Mouse (Mus musculus): ENCODE results near the gene Aldh18a1.
"Not testable (repeated sequence)": the region's sequence is repeated elsewhere in the genome, so short reads cannot be mapped to it uniquely, and the experiment has no call there.

Gene Aldh18a1

DNA sequence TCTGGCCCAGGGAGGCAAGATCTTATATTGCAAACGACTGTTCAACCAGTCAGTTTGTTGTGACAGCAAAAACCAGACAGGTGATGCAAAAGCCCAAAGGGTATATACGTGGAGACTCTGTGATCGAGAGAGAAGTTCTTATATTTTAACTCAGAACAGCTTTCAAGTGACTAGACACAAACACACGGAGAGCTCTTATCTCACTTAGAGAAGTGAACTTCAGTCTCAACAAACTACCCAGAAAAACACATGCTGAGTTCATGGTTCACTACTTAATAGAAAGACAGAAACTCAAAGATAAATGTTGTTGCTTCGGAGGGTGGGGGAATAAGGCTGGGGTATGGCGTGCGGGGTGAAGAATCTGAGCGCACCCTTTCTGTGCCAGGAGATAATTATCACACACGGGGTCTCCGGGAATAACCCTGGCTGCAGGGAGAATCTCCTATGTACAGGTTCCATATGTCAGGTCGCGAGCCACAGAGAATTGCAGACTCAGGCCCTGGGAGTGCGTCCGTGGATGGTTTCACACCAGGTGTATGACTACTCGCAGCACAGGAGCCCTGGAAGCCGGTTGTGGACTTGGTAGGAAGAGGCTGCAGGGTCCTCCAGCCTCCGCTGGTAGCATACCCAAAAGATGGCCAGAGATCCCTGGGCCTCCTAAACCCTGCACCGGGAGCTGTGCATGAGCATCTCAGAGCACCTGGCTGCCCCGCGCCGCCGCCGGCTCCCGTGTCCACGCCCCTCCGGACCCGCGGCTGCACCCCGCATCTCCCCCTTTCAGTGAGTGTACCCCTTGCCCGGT is 571 bp downstream of the Aldh18a1 start:
- no peak for DNase-seq (ENCODE audit: low spot score in 2 of 2)

DNA sequence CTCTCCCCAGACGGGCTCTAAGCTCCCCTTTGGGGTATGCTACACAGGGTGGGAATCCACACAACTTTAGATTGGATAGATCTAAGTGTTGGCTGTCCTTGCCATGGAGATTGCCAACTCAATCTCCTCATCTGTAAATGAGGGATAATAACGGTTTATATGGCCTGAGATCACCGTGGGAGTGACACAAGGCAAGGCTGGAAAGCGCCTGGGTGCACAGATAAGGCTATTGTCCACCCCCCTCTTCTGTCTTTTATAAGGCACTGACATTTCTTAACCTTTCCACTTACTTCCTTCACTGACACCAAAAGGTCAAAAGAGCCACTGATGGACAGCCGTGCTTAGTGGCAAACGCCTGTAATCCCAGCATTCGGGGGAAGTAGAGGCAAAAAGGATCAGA is 1.4 kb downstream of the Aldh18a1 start:
- DNase-seq (ENCODE audit: low spot score in 2 of 2): no peak

DNA sequence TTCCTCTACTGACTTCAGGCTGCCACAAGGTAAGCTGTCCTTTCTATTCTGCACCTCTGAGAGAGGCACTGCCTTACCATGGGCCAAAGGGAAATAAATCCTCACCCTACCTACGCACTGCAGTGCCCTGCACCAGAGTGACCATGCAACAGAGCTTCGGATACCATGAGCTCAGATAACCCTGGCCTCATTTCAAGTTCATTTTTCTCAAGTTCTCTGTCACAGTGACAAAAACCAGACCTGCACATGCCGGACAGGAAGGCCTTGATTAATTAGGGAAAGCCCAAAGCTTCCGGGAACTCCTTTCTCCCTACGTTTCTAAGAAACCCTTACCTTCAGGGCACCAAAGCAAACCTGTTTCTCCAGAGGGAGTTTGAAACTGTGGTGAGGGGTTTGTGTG is 6.6 kb downstream of the Aldh18a1 start:
- DNase-seq (ENCODE audit: low spot score in 2 of 2): no peak

GRCm38 (mm10) chr19:40580902-40581301 is 7.4 kb downstream of the Aldh18a1 start:
- DNase-seq (ENCODE audit: low spot score in 2 of 2): no peak

- DNase-seq (ENCODE audit: low spot score in 2 of 2): no peak
Observed at GRCm38 (mm10) chr19:40575438-40575837, 12.8 kb downstream of the Aldh18a1 start.

GRCm38 (mm10) chr19:40570726-40571125 is 17.5 kb downstream of the Aldh18a1 start:
- no peak for DNase-seq (ENCODE audit: low spot score in 2 of 2)

DNA sequence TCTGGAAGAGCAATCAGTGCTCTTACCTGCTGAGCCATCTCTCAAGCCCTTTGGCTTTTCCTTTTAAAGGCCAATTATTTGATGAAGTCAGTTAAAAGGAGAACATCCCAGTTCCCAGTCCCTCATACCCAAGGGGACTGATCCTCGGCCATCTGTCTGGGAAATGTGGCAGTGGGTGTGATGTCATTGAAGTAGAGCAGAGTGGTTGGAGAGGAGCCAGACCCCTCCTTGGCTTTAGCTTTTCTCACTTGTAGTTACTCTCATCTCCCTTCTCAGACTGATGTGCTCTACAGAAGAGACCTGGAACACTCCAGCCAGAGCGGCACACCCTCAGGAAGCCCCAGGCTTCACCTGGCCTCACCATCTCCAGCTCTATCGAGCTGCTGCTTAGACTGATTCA is 20.6 kb downstream of the Aldh18a1 start:
- no peak for DNase-seq (ENCODE audit: low spot score in 2 of 2)

DNA sequence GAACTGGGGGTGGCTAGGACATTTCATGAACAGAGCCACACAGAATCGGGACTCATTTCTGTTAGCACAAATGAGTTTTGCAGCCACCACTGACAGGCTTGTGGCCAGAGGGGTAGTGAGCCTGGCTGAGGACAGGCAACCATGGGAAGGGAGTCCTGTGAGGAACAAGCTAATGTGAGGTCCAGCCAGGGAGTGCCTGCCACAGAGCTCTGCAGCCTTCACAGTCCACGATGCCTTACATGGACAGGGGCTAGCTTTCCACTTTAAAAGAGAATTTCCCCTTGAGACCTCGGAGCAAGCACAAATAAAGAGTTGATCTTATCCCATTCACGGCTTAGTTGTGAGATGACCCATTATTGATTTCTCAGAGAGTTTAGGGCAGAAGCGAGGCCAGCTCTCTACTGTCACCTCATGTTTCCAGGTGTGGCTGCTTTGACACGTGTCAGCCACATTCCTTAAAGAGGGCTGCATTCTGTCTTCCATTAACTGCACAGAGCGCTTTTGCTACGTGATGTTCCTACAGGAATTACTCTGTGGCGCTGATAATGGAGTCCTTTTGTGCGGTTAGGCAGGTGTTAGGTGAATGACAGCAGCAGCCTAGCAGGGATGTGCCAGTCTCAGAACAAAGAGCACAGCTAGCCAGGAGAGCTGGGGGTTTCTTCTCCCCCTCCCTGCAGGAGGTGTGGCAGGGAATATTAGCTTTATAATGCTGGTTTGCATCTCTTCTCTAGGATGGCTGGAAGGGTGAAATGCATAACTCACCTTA is 24.2 kb downstream of the Aldh18a1 start:
- no peak for DNase-seq (ENCODE audit: low spot score in 2 of 2)

GRCm38 (mm10) chr19:40561521-40561920 is 26.7 kb downstream of the Aldh18a1 start:
- DNase-seq (ENCODE audit: low spot score in 2 of 2): not testable (repeated sequence)

GRCm38 (mm10) chr19:40556029-40556428 is 32.2 kb downstream of the Aldh18a1 start:
- DNase-seq (ENCODE audit: low spot score in 2 of 2): no peak

DNA sequence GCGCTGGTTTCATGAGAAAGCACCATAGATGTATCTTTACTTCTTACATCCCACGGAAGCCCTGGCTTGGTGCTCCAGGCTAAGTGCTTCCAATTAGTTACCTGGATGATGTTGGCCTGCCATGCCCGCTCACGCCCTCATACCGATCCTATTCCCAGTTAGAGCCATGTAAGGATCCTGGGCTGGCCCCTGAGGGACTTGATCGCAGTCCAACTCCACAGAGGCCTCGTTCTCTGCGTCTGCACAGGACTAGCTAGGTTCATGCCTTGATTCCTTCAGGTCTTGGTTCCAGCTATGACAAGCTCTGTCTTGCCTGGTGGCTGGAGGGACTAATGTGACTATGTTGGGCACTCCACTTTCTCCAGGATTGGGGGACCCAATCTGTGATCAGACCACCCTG is 33.1 kb downstream of the Aldh18a1 start:
- DNase-seq (ENCODE audit: low spot score in 2 of 2): no peak

- DNase-seq (ENCODE audit: low spot score in 2 of 2): no peak
Observed at GRCm38 (mm10) chr19:40554343-40554742, 33.9 kb downstream of the Aldh18a1 start.

- DNase-seq (ENCODE audit: low spot score in 2 of 2): no peak
Observed at GRCm38 (mm10) chr19:40553849-40554248, 34.4 kb downstream of the Aldh18a1 start.

- peak; percentile 67 to 73 for DNase-seq (ENCODE audit: low spot score in 2 of 2)
Observed at GRCm38 (mm10) chr19:40553014-40553789, 35.1 kb downstream of the Aldh18a1 start.

- DNase-seq (ENCODE audit: low spot score in 2 of 2): no peak
Observed at GRCm38 (mm10) chr19:40549516-40550135, 38.6 kb downstream of the Aldh18a1 start.

GRCm38 (mm10) chr19:40548796-40549515 is 39.3 kb downstream of the Aldh18a1 start:
- DNase-seq (ENCODE audit: low spot score in 2 of 2): no peak

GRCm38 (mm10) chr19:40548386-40548785 is 39.9 kb downstream of the Aldh18a1 start:
- DNase-seq (ENCODE audit: low spot score in 2 of 2): no peak

- peak; percentile 33 to 66 for DNase-seq (ENCODE audit: low spot score in 2 of 2)
Observed at GRCm38 (mm10) chr19:40544856-40545255, 43.4 kb downstream of the Aldh18a1 start.

DNA sequence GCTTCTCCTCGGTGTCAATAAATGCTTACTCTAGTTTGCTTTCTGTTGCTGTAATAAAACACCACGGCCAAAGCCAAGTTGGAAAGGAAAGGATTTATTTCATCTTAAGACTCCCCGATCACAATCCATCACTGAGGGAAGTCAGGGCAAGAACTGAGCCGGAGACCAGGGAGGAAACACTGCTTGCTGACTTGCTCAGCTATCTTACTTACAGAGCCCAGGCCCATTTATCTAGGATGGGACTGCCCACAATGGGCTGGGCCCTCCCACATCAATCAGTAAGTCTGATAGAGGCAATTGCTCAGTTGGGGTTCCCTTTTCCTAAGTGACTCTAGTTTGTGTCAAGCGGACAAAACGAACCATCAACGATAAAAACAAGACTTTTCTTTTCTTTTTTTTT is 45.5 kb downstream of the Aldh18a1 start:
- DNase-seq (ENCODE audit: low spot score in 2 of 2): no peak

DNA sequence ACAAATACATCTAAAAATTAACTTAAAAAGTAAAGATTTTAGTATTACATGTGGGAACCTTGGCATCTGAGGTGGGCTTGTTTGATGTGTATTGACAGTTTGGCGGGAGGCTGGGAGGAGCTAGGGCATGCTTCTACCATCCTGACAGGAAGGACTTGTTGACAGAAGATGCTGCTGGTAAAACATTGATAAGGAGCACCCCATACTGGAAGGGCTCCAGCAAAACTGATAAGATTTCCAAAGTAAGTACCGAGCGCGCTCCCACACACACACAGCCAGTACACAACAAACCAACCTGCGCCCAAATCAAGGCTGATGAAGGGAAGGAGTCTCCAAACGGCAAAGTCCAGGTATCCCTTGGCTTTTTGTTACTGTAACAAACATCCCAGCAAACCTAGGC is 51.7 kb downstream of the Aldh18a1 start:
- no peak for DNase-seq (ENCODE audit: low spot score in 2 of 2)

DNA sequence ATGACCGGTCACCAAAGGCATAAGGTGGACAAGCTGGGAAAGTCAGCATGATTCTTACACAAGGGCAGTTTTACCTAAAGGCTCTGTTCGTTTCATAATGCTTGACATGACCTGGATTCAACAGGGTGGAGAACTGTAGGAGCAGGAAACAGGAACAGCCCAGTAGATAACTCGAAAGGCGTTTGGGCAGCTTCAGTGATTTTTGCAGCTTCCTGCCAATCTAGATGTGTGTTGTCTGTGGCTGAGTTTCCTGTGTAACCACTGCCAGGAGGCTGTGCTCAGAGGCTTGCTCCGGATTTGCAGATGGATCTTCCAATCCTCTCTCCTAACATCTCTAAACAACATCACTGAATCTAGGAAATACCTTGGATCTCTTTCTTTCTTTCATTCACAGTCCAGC is 55.7 kb downstream of the Aldh18a1 start:
- no peak for DNase-seq (ENCODE audit: low spot score in 2 of 2)
